Mouse (Mus musculus): ENCODE data around the gene Iqsec1. TPM values are rescaled to one million over a fixed set of nuclear protein-coding genes. Genes with fewer than 3 reads are reported as not detected.

The Iqsec1 gene
- polyA plus RNA-seq, 1 experiment from 2014 or later, result 14.6 TPM

DNA sequence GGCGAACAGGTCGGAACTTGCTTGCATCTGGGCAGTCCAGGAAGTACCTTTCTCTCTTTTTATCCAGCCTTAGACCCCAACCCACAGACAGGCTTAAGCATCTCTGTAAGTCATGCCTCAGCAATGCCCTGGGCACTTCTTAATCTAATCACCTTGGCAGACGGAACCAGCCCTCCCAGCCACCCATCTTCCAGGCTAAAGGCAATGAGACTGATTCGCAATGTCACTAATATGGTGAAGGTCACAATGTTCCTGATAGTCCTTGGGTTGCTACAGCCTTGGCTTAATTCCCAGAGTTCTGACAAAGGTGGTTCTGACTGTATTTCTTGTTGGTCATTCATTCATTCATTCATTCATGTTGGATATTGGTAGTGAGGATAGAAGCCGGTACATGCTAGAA is 378.2 kb downstream of the Iqsec1 start:
- Histone ChIP-seq H3K9ac (ENCODE audit: low read length) (no peak overlapping the region), H3K27me3 (ENCODE audit: control insufficient read depth, insufficient read depth, low read length) (peaks cover 10% of the 10 kb centered on the region), H3K4me1 (ENCODE audit: control insufficient read depth, insufficient read depth, low read length) (peaks cover 3% of the 10 kb centered on the region)

DNA sequence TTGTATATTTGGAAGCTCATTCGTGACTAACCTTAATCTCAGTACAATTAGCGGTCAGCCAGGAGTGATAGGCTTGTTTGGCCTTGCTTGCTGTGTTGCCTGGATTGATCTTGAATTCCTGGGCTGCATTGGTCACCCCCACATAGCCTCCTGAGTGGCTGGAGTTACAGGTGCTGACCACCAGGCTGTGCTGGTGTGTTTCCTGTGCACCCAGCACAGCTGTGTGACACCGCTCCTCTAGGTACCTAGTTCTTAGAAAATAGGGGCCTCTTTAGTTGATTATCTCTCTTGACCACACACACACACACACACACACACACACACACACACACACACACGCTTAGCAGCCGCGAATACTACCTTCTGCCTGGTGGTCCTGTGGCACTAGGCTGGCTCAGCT is 380.3 kb downstream of the Iqsec1 start:
- no peak overlapping the region for H3K4me2 ChIP-seq
- H3K36me3 ChIP-seq (ENCODE audit: control insufficient read depth, insufficient read depth, low read length), result no peaks in the 10 kb centered on the region
- 59% methylated on average over 6 of the region's 6 CpGs for WGBS
- H3K9ac ChIP-seq (ENCODE audit: low read length), result no peak overlapping the region
- DNase-seq (ENCODE audit: low spot score, missing footprints) (peak; percentile 77), ATAC-seq (ENCODE audit: low FRiP score) (no peak)
- H3K27me3 ChIP-seq (ENCODE audit: control insufficient read depth, insufficient read depth, low read length), result peaks cover 10% of the 10 kb centered on the region
- H3K4me1 ChIP-seq (ENCODE audit: control insufficient read depth, insufficient read depth, low read length), result peaks cover 8% of the 10 kb centered on the region
- no peaks in the 10 kb centered on the region for H3K9me3 ChIP-seq (ENCODE audit: control insufficient read depth, low read length)
- H3K27ac ChIP-seq (ENCODE audit: low read depth, low read length), result no peak overlapping the region
- no peak overlapping the region for H3K4me3 ChIP-seq (ENCODE audit: low read depth, low read length)

More for the DNA sequence above, 378.2 kb downstream of the Iqsec1 start:
- WGBS, result 89% methylated on average over 5 of the region's 5 CpGs
- H3K4me3 ChIP-seq (ENCODE audit: low read depth, low read length), result no peak overlapping the region
- H3K4me2 ChIP-seq, result no peak overlapping the region
- H3K9me3 ChIP-seq (ENCODE audit: control insufficient read depth, low read length), result no peaks in the 10 kb centered on the region
- H3K27ac ChIP-seq (ENCODE audit: low read depth, low read length), result no peak overlapping the region
- H3K36me3 ChIP-seq (ENCODE audit: control insufficient read depth, insufficient read depth, low read length), result no peaks in the 10 kb centered on the region
- DNase-seq (ENCODE audit: low spot score, missing footprints), result no peak
- no peak for ATAC-seq (ENCODE audit: low FRiP score)

DNA sequence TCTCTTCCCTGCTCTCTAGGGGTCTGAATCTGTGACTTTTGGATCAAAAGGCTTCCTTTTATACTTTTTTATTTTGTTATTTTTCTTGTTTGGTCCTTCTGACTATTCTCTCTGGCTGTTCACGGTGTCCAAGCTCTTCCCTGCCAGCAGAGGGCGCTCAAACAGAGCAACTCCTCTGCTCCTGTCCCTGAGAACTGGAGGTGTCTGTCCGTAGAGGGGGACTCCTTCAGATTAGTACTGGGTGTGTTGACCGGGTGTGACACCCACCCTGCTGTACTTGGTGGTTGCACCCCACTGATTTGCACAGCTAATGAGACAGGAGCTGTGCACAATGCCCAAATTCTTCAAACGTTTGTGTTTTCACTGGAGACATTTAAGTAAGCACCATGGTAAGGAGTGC is 381.3 kb downstream of the Iqsec1 start:
- Histone ChIP-seq H3K27me3 (ENCODE audit: control insufficient read depth, insufficient read depth, low read length) (peaks cover 10% of the 10 kb centered on the region), H3K27ac (ENCODE audit: low read depth, low read length) (no peak overlapping the region), H3K4me1 (ENCODE audit: control insufficient read depth, insufficient read depth, low read length) (peaks cover 8% of the 10 kb centered on the region), H3K4me2 (no peak overlapping the region), H3K4me3 (ENCODE audit: low read depth, low read length) (no peak overlapping the region), H3K9me3 (ENCODE audit: control insufficient read depth, low read length) (no peaks in the 10 kb centered on the region), H3K9ac (ENCODE audit: low read length) (no peak overlapping the region), H3K36me3 (ENCODE audit: control insufficient read depth, insufficient read depth, low read length) (no peaks in the 10 kb centered on the region)
- no peak for ATAC-seq (ENCODE audit: low FRiP score)
- DNase-seq (ENCODE audit: low spot score, missing footprints), result peak; percentile 89
- WGBS, result 23% methylated on average over 5 of the region's 5 CpGs

DNA sequence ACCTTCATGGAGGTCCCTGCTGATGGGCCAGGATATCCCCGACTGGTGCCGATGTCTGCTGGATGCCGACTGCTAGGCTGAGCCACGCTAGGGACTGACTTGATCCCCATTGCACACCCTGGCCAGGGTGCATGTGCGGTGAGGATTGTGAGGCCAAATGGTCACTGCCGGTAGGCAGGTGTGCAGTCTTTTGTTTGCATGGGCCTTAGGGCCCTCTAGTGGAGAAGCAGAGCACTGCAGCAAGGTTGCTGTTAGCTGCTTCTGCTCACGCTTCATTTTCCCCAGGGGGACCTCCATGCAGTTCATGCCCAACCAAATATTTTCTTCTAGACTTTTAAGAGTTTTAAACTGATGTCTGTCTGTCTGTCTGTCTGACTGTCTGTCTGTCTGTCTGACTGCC is 381.9 kb downstream of the Iqsec1 start:
- ATAC-seq (ENCODE audit: low FRiP score) (no peak), DNase-seq (ENCODE audit: low spot score, missing footprints) (peak; percentile 96)
- H3K36me3 ChIP-seq (ENCODE audit: control insufficient read depth, insufficient read depth, low read length), result no peaks in the 10 kb centered on the region
- H3K4me3 ChIP-seq (ENCODE audit: low read depth, low read length), result no peak overlapping the region
- no peak overlapping the region for H3K27ac ChIP-seq (ENCODE audit: low read depth, low read length)
- H3K4me2 ChIP-seq, result no peak overlapping the region
- 29% methylated on average over 7 of the region's 7 CpGs for WGBS
- H3K9ac ChIP-seq (ENCODE audit: low read length), result no peak overlapping the region
- H3K4me1 ChIP-seq (ENCODE audit: control insufficient read depth, insufficient read depth, low read length), result peaks cover 8% of the 10 kb centered on the region
- H3K9me3 ChIP-seq (ENCODE audit: control insufficient read depth, low read length), result no peaks in the 10 kb centered on the region
- H3K27me3 ChIP-seq (ENCODE audit: control insufficient read depth, insufficient read depth, low read length), result peaks cover 10% of the 10 kb centered on the region

Small RNA genes lying within 50 kb of the gene (microRNA-seq; reads per million reads assigned to microRNA genes)
- not detected for gene Gm24816

Other genes starting within 250 kb of the Iqsec1 start
- gene Nup210, start 128.1 kb upstream of the Iqsec1 start, polyA plus RNA-seq (2014; fragmentation: Nextera tagmentation; extraction: Ambion mirVana), result 13.9 and 15.8 TPM in 2 replicates
- gene Hdac11, start 168.0 kb upstream of the Iqsec1 start, polyA plus RNA-seq (2014; fragmentation: Nextera tagmentation; extraction: Ambion mirVana), result 12.8 and 13.0 TPM in 2 replicates
- gene Fbln2, start 223.8 kb upstream of the Iqsec1 start, polyA plus RNA-seq (2014; fragmentation: Nextera tagmentation; extraction: Ambion mirVana), result 21.9 TPM in 2 replicates